ENCODE assay signal across 14 mouse cellular contexts in the genomic region with DNA sequence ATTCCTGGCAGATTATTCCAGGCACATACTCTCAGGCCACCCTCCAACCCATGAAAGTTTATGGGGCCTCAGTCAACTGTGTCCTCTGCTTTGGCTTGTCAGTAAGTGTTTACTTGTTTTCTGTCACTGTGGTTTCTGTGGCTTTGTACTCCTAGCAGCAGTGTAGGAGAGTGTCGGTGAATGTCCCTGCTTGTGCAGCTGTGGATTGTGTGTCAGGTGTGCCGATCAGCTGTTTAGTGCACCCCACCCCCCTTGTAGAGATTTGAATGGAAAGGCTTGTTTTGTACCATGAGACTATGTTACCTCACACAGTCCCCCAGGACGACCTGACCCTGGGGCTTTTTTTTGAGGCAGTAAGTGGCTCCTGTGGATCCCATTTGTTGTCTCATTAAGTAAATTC. TPM values are rescaled to one million over a fixed set of nuclear protein-coding genes. Genes with fewer than 3 reads are reported as not detected.
DNase-seq lines count a peak whose midpoint lies in the region; ATAC-seq and TF ChIP-seq lines count a peak whose summit lies in the region.
"Had no signal": no experiment of that assay in that cellular context is flagged by ENCODE, and none has a peak within 500 bp of the region (broad histone marks: within the 10 kb centered on the region; RNA-seq: fewer than 3 reads in every experiment).

No protein-coding gene starts in this region.

- WGBS in liver, adult 2 months, result 20% methylated on average over 3 of the region's 3 CpGs
- WGBS in liver, embryonic 16.5 days (ENCODE audit: insufficient replicate concordance), result 31% methylated on average over 3 of the region's 3 CpGs

- peaks cover 39% of the 10 kb centered on the region for H3K4me1 ChIP-seq in liver, adult 2 months (ENCODE audit: control insufficient read depth, insufficient read depth, low read length)
- peaks cover 70% of the 10 kb centered on the region for H3K4me1 ChIP-seq in liver, embryonic 16.5 days (ENCODE audit: control insufficient read depth, low read depth, low read length)

- 0 out of 2 replicates have a peak overlapping the region, but pooled peaks have one; percentile 11 for H3K4me2 ChIP-seq in liver, embryonic 16.5 days (ENCODE audit: low read depth, low read length)
- H3K4me2 ChIP-seq: forebrain, embryonic 15.5 days; hindbrain, embryonic 13.5 days; neural tube, embryonic 12.5 days had no signal

- ATAC-seq in liver, embryonic 16.5 days (ENCODE audit: low read depth), result no peak
- no peak for ATAC-seq in frontal cortex, adult (ENCODE audit: low TSS enrichment)
- ATAC-seq: forebrain, embryonic 15.5 days had no signal

- H3K9me3 ChIP-seq in liver, embryonic 16.5 days (replicated peaks; ENCODE audit: control insufficient read depth, low read length), result no peaks in the 10 kb centered on the region
- H3K9me3 ChIP-seq: forebrain, embryonic 15.5 days; hindbrain, embryonic 13.5 days; neural tube, embryonic 12.5 days had no signal

- intact Hi-C loops in gastrocnemius, postnatal 36 days (cut with DNase I), result no loop called here

- no peaks in the 10 kb centered on the region for H3K27me3 ChIP-seq in liver, adult 2 months (ENCODE audit: control insufficient read depth, insufficient read depth, low read length)
- H3K27me3 ChIP-seq in liver, embryonic 16.5 days (ENCODE audit: control insufficient read depth, insufficient read depth, low read depth, low read length), result no peaks in the 10 kb centered on the region
- H3K27me3 ChIP-seq: forebrain, embryonic 15.5 days; hindbrain, embryonic 13.5 days; neural tube, embryonic 12.5 days had no signal

- H3K9ac ChIP-seq in liver, adult 2 months (ENCODE audit: low read depth, low read length), result 0 out of 2 replicates have a peak overlapping the region, but pooled peaks have one; percentile 36
- peak overlapping the region; percentile 29 for H3K9ac ChIP-seq in liver, embryonic 16.5 days (ENCODE audit: low read depth, low read length)
- H3K9ac ChIP-seq: forebrain, embryonic 15.5 days; hindbrain, embryonic 13.5 days; neural tube, embryonic 12.5 days had no signal

- H3K36me3 ChIP-seq in liver, adult 2 months (ENCODE audit: control insufficient read depth, insufficient read depth, low read length), result 0 out of 2 replicates have a peak, but pooled peaks cover 2% of the 10 kb centered on the region
- peaks cover 11% of the 10 kb centered on the region for H3K36me3 ChIP-seq in liver, embryonic 16.5 days (ENCODE audit: control insufficient read depth, insufficient read depth)

- peak overlapping the region; percentile 7 for H3K27ac ChIP-seq in liver, adult 2 months (replicated peaks; ENCODE audit: insufficient read depth, low read depth, low read length)
- H3K27ac ChIP-seq in liver, embryonic 16.5 days (ENCODE audit: low read length), result peak overlapping the region; percentile 10
- H3K27ac ChIP-seq: forebrain, embryonic 15.5 days; heart, adult 2 months; hindbrain, embryonic 13.5 days; macrophage; neural tube, embryonic 12.5 days had no signal

- peaks cover 54% of the 10 kb centered on the region for H3K79me2 ChIP-seq in liver, adult 2 months (ENCODE audit: control insufficient read depth, insufficient read depth, low read length)

- no peak for DNase-seq in liver, adult 2 months (ENCODE audit: extremely low read depth, low read depth, low spot score)
- DNase-seq in liver, result no peak
- DNase-seq in T-cell, adult 2 months (ENCODE audit: low spot score), result peak; percentile 75
- DNase-seq in thymus, postnatal 25 days, result peak; percentile 62
- no peak for DNase-seq in urinary bladder, postnatal 10 days (ENCODE audit: low spot score)
- DNase-seq in gastrocnemius, postnatal 36 days, result no peak
- DNase-seq: heart, adult 2 months; kidney, postnatal 36 days had no signal

- TF ChIP-seq POLR2A in liver, adult 2 months (IDR thresholded peaks at IDR 0.05; ENCODE audit: extremely low read depth, insufficient read depth, low read length), result no peak

- H3K4me3 ChIP-seq in liver, adult 2 months (ENCODE audit: insufficient read depth, low read depth, low read length), result no peak overlapping the region
- no peak overlapping the region for H3K4me3 ChIP-seq in liver, embryonic 16.5 days (ENCODE audit: low read depth, low read length)
- H3K4me3 ChIP-seq: forebrain, embryonic 15.5 days; heart, adult 2 months; hindbrain, embryonic 13.5 days; neural tube, embryonic 12.5 days had no signal

- no peak for TF ChIP-seq CTCF in liver, adult 2 months (IDR thresholded peaks at IDR 0.05; ENCODE audit: low read depth, low read length)

RNA-seq across cellular contexts. Expression of a gene that starts 9.1 kb away (rescaled TPM):
- 78.6 and 87.2 TPM in 2 replicates for total RNA-seq in liver, adult 2 months (2014; rRNA removed)
- 47.1 and 52.8 TPM in 2 replicates for polyA plus RNA-seq in liver, adult 2 months (2012; rRNA removed)
- 12.4 and 13.6 TPM in 2 replicates for polyA plus RNA-seq in liver, embryonic 16.5 days (2015; fragmentation: Nextera tagmentation; extraction: Ambion mirVana)
- total RNA-seq in gastrocnemius, postnatal 36 days (2021), result 10 to 100 TPM in 1 of 2 experiments, 1 to 10 TPM in 1; 9.9 to 14.5 TPM

RNA-seq across cellular contexts. Expression of a gene that starts 15.4 kb away (rescaled TPM):
- total RNA-seq in liver, adult 2 months (2014; rRNA removed), result 2.2 and 2.8 TPM in 2 replicates
- 5.8 and 7.7 TPM in 2 replicates for polyA plus RNA-seq in liver, adult 2 months (2012; rRNA removed)
- 3.5 and 3.6 TPM in 2 replicates for polyA plus RNA-seq in liver, embryonic 16.5 days (2015; fragmentation: Nextera tagmentation; extraction: Ambion mirVana)
- 1 to 10 TPM; 2.8 to 3.2 TPM for total RNA-seq in gastrocnemius, postnatal 36 days (2021)

RNA-seq across cellular contexts. Expression of a gene that starts 33.4 kb away (rescaled TPM):
- total RNA-seq in liver, adult 2 months (2014; rRNA removed), result under 0.01 TPM in 1 of 2 replicates, not detected in the other
- polyA plus RNA-seq in liver, adult 2 months (2012; rRNA removed), result not detected in 2 replicates
- 0.16 and 0.22 TPM in 2 replicates for polyA plus RNA-seq in liver, embryonic 16.5 days (2015; fragmentation: Nextera tagmentation; extraction: Ambion mirVana)
- not detected for total RNA-seq in gastrocnemius, postnatal 36 days (2021)

Comparison
In these comparisons a context has a peak if more than half of its experiments do, and no peak if none do; other contexts are left out.
1. DNase-seq: peak in T-cell, adult 2 months (single experiment) and thymus, postnatal 25 days (single experiment); none in liver, adult 2 months (single experiment), liver (single experiment), urinary bladder, postnatal 10 days (single experiment) and gastrocnemius, postnatal 36 days (0 of 2).